Mouse (Mus musculus) lung, postnatal 0 days (tissue): ENCODE data around the gene Sgpp2.

ENCODE experiments used
- CTCF ChIP-seq: IDR thresholded peaks from 2 replicates; pipeline ENCODE4 v1.5.1; 2016; ENCODE audit warnings: antibody characterized with exemption, mild to moderate bottlenecking
- EP300 ChIP-seq: IDR thresholded peaks from 2 replicates; pipeline ENCODE4 v1.6.1; 2016; ENCODE audit warnings: antibody characterized with exemption, mild to moderate bottlenecking, control low read depth

DNA sequence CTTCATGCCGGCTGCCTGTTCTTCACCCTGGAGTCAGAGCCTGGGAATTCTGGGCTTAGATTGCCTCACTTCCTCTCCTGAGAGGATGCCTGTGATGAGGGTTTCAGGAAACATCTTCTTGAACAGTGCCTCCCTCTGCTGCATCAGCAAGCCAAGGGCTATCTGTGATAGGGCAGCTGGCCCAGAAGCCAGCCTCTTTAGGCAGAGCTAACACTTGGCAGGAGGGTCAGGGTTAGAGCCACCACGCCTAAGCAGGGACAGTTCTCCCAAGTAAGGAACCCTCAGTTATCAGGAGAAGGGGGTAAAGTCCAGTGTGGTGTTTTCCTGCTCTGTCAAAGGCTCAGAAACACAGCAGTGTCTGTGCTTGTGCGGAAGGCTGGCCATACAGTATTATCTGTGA, 89.6 kb downstream of the Sgpp2 start:
- TF ChIP-seq CTCF (no peak), EP300 (no peak)
